Mouse (Mus musculus): ENCODE measurements at regions not wholly inside any gene's neighbourhood (a gene's known extent, or its start where the extent isn't known, plus 50 kb on each side); places are given as distances from the start of the nearest gene placed in this dataset.

GRCm38 (mm10) chr11:45464501-45464900 lies 387.4 kb upstream of the Clint1 start:
- no peak for ATAC-seq (ENCODE audit: low read depth)
- WGBS = 50% methylated on average over 4 of the region's 4 CpGs
- Histone ChIP-seq H3K4me1 (ENCODE audit: control insufficient read depth, insufficient read depth, low read length) (0 out of 2 replicates have a peak, but pooled peaks cover 4% of the 10 kb centered on the region), H3K9ac (replicated peaks; ENCODE audit: low read depth, low read length) (no peak overlapping the region), H3K36me3 (ENCODE audit: control insufficient read depth, insufficient read depth, low read length) (no peaks in the 10 kb centered on the region), H3K4me2 (ENCODE audit: low read depth, low read length) (no peak overlapping the region), H3K9me3 (ENCODE audit: control insufficient read depth, low read length) (no peaks in the 10 kb centered on the region), H3K27ac (ENCODE audit: low read depth, low read length) (no peak overlapping the region), H3K27me3 (ENCODE audit: control insufficient read depth, insufficient read depth, low read length) (no peaks in the 10 kb centered on the region), H3K4me3 (ENCODE audit: low read depth, low read length) (no peak overlapping the region)

GRCm38 (mm10) chr11:45466350-45466749 lies 385.5 kb upstream of the Clint1 start:
- H3K27me3 ChIP-seq (ENCODE audit: control insufficient read depth, insufficient read depth, low read length) = no peaks in the 10 kb centered on the region
- H3K4me3 ChIP-seq (ENCODE audit: low read depth, low read length) = no peak overlapping the region
- 21% methylated on average over 3 of the region's 3 CpGs for WGBS
- H3K9ac ChIP-seq (replicated peaks; ENCODE audit: low read depth, low read length) = no peak overlapping the region
- H3K27ac ChIP-seq (ENCODE audit: low read depth, low read length) = 0 out of 2 replicates have a peak overlapping the region, but pooled peaks have one; percentile 34
- H3K4me2 ChIP-seq (ENCODE audit: low read depth, low read length) = no peak overlapping the region
- peak; percentile 21; the same call in 1 of the 2 replicates for ATAC-seq (ENCODE audit: low read depth)
- 0 out of 2 replicates have a peak, but pooled peaks cover 4% of the 10 kb centered on the region for H3K4me1 ChIP-seq (ENCODE audit: control insufficient read depth, insufficient read depth, low read length)
- no peaks in the 10 kb centered on the region for H3K36me3 ChIP-seq (ENCODE audit: control insufficient read depth, insufficient read depth, low read length)
- no peaks in the 10 kb centered on the region for H3K9me3 ChIP-seq (ENCODE audit: control insufficient read depth, low read length)

GRCm38 (mm10) chr11:45472171-45472570 lies 379.7 kb upstream of the Clint1 start:
- WGBS = 50% methylated on average over 5 of the region's 5 CpGs
- ATAC-seq (ENCODE audit: low read depth) = no peak; the same call in 1 of the 2 replicates
- Histone ChIP-seq H3K27ac (ENCODE audit: low read depth, low read length) (no peak overlapping the region), H3K4me3 (ENCODE audit: low read depth, low read length) (no peak overlapping the region), H3K9ac (replicated peaks; ENCODE audit: low read depth, low read length) (no peak overlapping the region), H3K9me3 (ENCODE audit: control insufficient read depth, low read length) (no peaks in the 10 kb centered on the region), H3K36me3 (ENCODE audit: control insufficient read depth, insufficient read depth, low read length) (no peaks in the 10 kb centered on the region), H3K4me1 (ENCODE audit: control insufficient read depth, insufficient read depth, low read length) (no peaks in the 10 kb centered on the region), H3K4me2 (ENCODE audit: low read depth, low read length) (no peak overlapping the region), H3K27me3 (ENCODE audit: control insufficient read depth, insufficient read depth, low read length) (no peaks in the 10 kb centered on the region)

- H3K4me2 ChIP-seq (ENCODE audit: low read depth, low read length) = no peak overlapping the region
- H3K4me1 ChIP-seq (ENCODE audit: control insufficient read depth, insufficient read depth, low read length) = no peaks in the 10 kb centered on the region
- ATAC-seq (ENCODE audit: low read depth) = no peak
- H3K4me3 ChIP-seq (ENCODE audit: low read depth, low read length) = no peak overlapping the region
- H3K9ac ChIP-seq (replicated peaks; ENCODE audit: low read depth, low read length) = no peak overlapping the region
- WGBS = 65% methylated on average over 4 of the region's 4 CpGs
- no peaks in the 10 kb centered on the region for H3K9me3 ChIP-seq (ENCODE audit: control insufficient read depth, low read length)
- no peaks in the 10 kb centered on the region for H3K36me3 ChIP-seq (ENCODE audit: control insufficient read depth, insufficient read depth, low read length)
- no peaks in the 10 kb centered on the region for H3K27me3 ChIP-seq (ENCODE audit: control insufficient read depth, insufficient read depth, low read length)
- H3K27ac ChIP-seq (ENCODE audit: low read depth, low read length) = no peak overlapping the region
Observed at GRCm38 (mm10) chr11:45476917-45477316, 374.9 kb upstream of the Clint1 start.

- WGBS = 65% methylated on average over 4 of the region's 4 CpGs
- H3K27me3 ChIP-seq (ENCODE audit: control insufficient read depth, insufficient read depth, low read length) = no peaks in the 10 kb centered on the region
- no peaks in the 10 kb centered on the region for H3K36me3 ChIP-seq (ENCODE audit: control insufficient read depth, insufficient read depth, low read length)
- H3K9ac ChIP-seq (replicated peaks; ENCODE audit: low read depth, low read length) = no peak overlapping the region
- H3K4me1 ChIP-seq (ENCODE audit: control insufficient read depth, insufficient read depth, low read length) = peaks cover 2% of the 10 kb centered on the region; the same call in 1 of the 2 replicates
- H3K4me3 ChIP-seq (ENCODE audit: low read depth, low read length) = no peak overlapping the region
- H3K9me3 ChIP-seq (ENCODE audit: control insufficient read depth, low read length) = no peaks in the 10 kb centered on the region
- no peak for ATAC-seq (ENCODE audit: low read depth)
- H3K4me2 ChIP-seq (ENCODE audit: low read depth, low read length) = no peak overlapping the region
- H3K27ac ChIP-seq (ENCODE audit: low read depth, low read length) = no peak overlapping the region
Observed at GRCm38 (mm10) chr11:45485950-45486349, 365.9 kb upstream of the Clint1 start.

- H3K4me2 ChIP-seq (ENCODE audit: low read depth, low read length) = 0 out of 2 replicates have a peak overlapping the region, but pooled peaks have one; percentile 4
- peaks cover 6% of the 10 kb centered on the region; the same call in 1 of the 2 replicates for H3K4me1 ChIP-seq (ENCODE audit: control insufficient read depth, insufficient read depth, low read length)
- H3K27ac ChIP-seq (ENCODE audit: low read depth, low read length) = peak overlapping the region; percentile 67
- 26% methylated on average over 19 of the region's 20 CpGs for WGBS
- no peaks in the 10 kb centered on the region for H3K36me3 ChIP-seq (ENCODE audit: control insufficient read depth, insufficient read depth, low read length)
- H3K9ac ChIP-seq (replicated peaks; ENCODE audit: low read depth, low read length) = no peak overlapping the region
- peak; percentile 94 for ATAC-seq (ENCODE audit: low read depth)
- no peaks in the 10 kb centered on the region for H3K9me3 ChIP-seq (ENCODE audit: control insufficient read depth, low read length)
- no peaks in the 10 kb centered on the region for H3K27me3 ChIP-seq (ENCODE audit: control insufficient read depth, insufficient read depth, low read length)
- H3K4me3 ChIP-seq (ENCODE audit: low read depth, low read length) = no peak overlapping the region
Observed at GRCm38 (mm10) chr11:45491021-45491967, 360.6 kb upstream of the Clint1 start.

GRCm38 (mm10) chr11:45495246-45495645 lies 356.6 kb upstream of the Clint1 start:
- no peak overlapping the region for H3K4me2 ChIP-seq (ENCODE audit: low read depth, low read length)
- no peak for ATAC-seq (ENCODE audit: low read depth)
- peaks cover 6% of the 10 kb centered on the region; the same call in 1 of the 2 replicates for H3K4me1 ChIP-seq (ENCODE audit: control insufficient read depth, insufficient read depth, low read length)
- WGBS = 94% methylated on average over 1 of the region's 1 CpGs
- no peak overlapping the region for H3K4me3 ChIP-seq (ENCODE audit: low read depth, low read length)
- H3K27ac ChIP-seq (ENCODE audit: low read depth, low read length) = no peak overlapping the region
- no peaks in the 10 kb centered on the region for H3K9me3 ChIP-seq (ENCODE audit: control insufficient read depth, low read length)
- H3K27me3 ChIP-seq (ENCODE audit: control insufficient read depth, insufficient read depth, low read length) = no peaks in the 10 kb centered on the region
- H3K36me3 ChIP-seq (ENCODE audit: control insufficient read depth, insufficient read depth, low read length) = no peaks in the 10 kb centered on the region
- H3K9ac ChIP-seq (replicated peaks; ENCODE audit: low read depth, low read length) = no peak overlapping the region

- Histone ChIP-seq H3K36me3 (ENCODE audit: control insufficient read depth, insufficient read depth, low read length) (no peaks in the 10 kb centered on the region), H3K9ac (replicated peaks; ENCODE audit: low read depth, low read length) (no peak overlapping the region), H3K9me3 (ENCODE audit: control insufficient read depth, low read length) (no peaks in the 10 kb centered on the region), H3K27ac (ENCODE audit: low read depth, low read length) (no peak overlapping the region), H3K27me3 (ENCODE audit: control insufficient read depth, insufficient read depth, low read length) (no peaks in the 10 kb centered on the region), H3K4me3 (ENCODE audit: low read depth, low read length) (no peak overlapping the region), H3K4me2 (ENCODE audit: low read depth, low read length) (no peak overlapping the region), H3K4me1 (ENCODE audit: control insufficient read depth, insufficient read depth, low read length) (no peaks in the 10 kb centered on the region; the same call in 1 of the 2 replicates)
- 42% methylated on average over 4 of the region's 4 CpGs for WGBS
- peak; percentile 38; the same call in 1 of the 2 replicates for ATAC-seq (ENCODE audit: low read depth)
Observed at GRCm38 (mm10) chr11:45508566-45508965, 343.3 kb upstream of the Clint1 start.

GRCm38 (mm10) chr11:45509278-45509677 lies 342.6 kb upstream of the Clint1 start:
- H3K36me3 ChIP-seq (ENCODE audit: control insufficient read depth, insufficient read depth, low read length) = no peaks in the 10 kb centered on the region
- no peak overlapping the region for H3K4me3 ChIP-seq (ENCODE audit: low read depth, low read length)
- H3K4me1 ChIP-seq (ENCODE audit: control insufficient read depth, insufficient read depth, low read length) = peaks cover 7% of the 10 kb centered on the region
- H3K27ac ChIP-seq (ENCODE audit: low read depth, low read length) = no peak overlapping the region
- H3K9me3 ChIP-seq (ENCODE audit: control insufficient read depth, low read length) = no peaks in the 10 kb centered on the region
- 38% methylated on average over 2 of the region's 2 CpGs for WGBS
- no peak overlapping the region for H3K9ac ChIP-seq (replicated peaks; ENCODE audit: low read depth, low read length)
- H3K4me2 ChIP-seq (ENCODE audit: low read depth, low read length) = no peak overlapping the region
- H3K27me3 ChIP-seq (ENCODE audit: control insufficient read depth, insufficient read depth, low read length) = no peaks in the 10 kb centered on the region
- no peak for ATAC-seq (ENCODE audit: low read depth)
